13 mouse cellular contexts compared by ENCODE assay signal in the genomic region with DNA sequence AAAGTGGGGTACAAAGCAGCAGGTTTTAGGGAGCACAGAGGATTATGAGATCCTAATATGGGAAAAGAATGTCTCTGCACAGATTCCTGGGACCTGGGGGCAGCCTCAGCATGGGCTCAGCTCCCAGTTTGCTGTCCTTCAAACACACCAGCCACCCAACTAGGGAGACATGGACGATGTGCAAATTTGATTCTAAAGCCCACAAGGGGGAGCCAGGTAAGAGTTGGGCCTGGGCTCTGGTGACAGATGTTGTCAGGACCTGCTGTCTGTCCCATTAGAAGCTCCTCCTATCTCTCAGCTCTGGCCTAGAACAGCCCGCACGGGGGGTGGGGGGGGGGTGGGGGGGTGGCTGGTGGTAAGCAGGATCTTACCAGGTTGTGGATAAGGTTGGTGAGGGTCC. TPM values are rescaled to one million over a fixed set of nuclear protein-coding genes. Genes with fewer than 3 reads are reported as not detected.
DNase-seq lines count a peak whose midpoint lies in the region; ATAC-seq and TF ChIP-seq lines count a peak whose summit lies in the region.
"Had no signal": no experiment of that assay in that cellular context is flagged by ENCODE, and none has a peak within 500 bp of the region (broad histone marks: within the 10 kb centered on the region; RNA-seq: fewer than 3 reads in every experiment).

No protein-coding gene starts in this region.

- peak; percentile 50 for TF ChIP-seq CTCF in intestine, postnatal 0 days (IDR thresholded peaks at IDR 0.05; ENCODE audit: low read depth)

- peaks cover 81% of the 10 kb centered on the region for H3K4me1 ChIP-seq in heart, embryonic 12.5 days (replicated peaks)
- H3K4me1 ChIP-seq in intestine, postnatal 0 days (replicated peaks; ENCODE audit: control insufficient read depth, insufficient read depth, low read length) = peaks cover 6% of the 10 kb centered on the region; the same call in 1 of the 2 replicates

- no peak for DNase-seq in heart, adult 11 months
- DNase-seq in thymus, postnatal 25 days = peak; percentile 26
- DNase-seq in thymus, adult 18-20 months = no peak
- no peak for DNase-seq in Muller cell, postnatal 12 days (ENCODE audit: inconsistent ontology term)
- no peak for DNase-seq in lung, postnatal 36 days
- no peak for DNase-seq in gastrocnemius, adult 18-20 months (ENCODE audit: low spot score)
- DNase-seq: heart, postnatal 36 days had no signal

- 13% methylated on average over 3 of the region's 3 CpGs for WGBS in heart, embryonic 12.5 days
- 15% methylated on average over 3 of the region's 3 CpGs for WGBS in intestine, postnatal 0 days

- peaks cover 34% of the 10 kb centered on the region for H3K36me3 ChIP-seq in heart, embryonic 12.5 days
- peaks cover 23% of the 10 kb centered on the region for H3K36me3 ChIP-seq in intestine, postnatal 0 days (ENCODE audit: control insufficient read depth, insufficient read depth)

- H3K4me3 ChIP-seq in heart, embryonic 12.5 days = no peak overlapping the region
- no peak overlapping the region for H3K4me3 ChIP-seq in intestine, postnatal 0 days (ENCODE audit: low read depth, low read length)
- H3K4me3 ChIP-seq: limb, embryonic 13.5 days; midbrain, embryonic 13.5 days had no signal

- H3K9me3 ChIP-seq in heart, embryonic 12.5 days (replicated peaks) = no peaks in the 10 kb centered on the region
- no peaks in the 10 kb centered on the region for H3K9me3 ChIP-seq in intestine, postnatal 0 days (ENCODE audit: control insufficient read depth)
- H3K9me3 ChIP-seq: limb, embryonic 13.5 days; midbrain, embryonic 13.5 days had no signal

- 0 out of 2 replicates have a peak overlapping the region, but pooled peaks have one; percentile 51 for H3K9ac ChIP-seq in heart, embryonic 12.5 days
- no peak overlapping the region for H3K9ac ChIP-seq in intestine, postnatal 0 days (ENCODE audit: low read depth, low read length)
- H3K9ac ChIP-seq: limb, embryonic 13.5 days had no signal

- ATAC-seq in heart, embryonic 12.5 days (ENCODE audit: insufficient number of reproducible peaks, low FRiP score) = no peak
- ATAC-seq in intestine, postnatal 0 days = no peak
- ATAC-seq: midbrain, embryonic 13.5 days had no signal

- H3K4me2 ChIP-seq in heart, embryonic 12.5 days = peak overlapping the region; percentile 88
- H3K4me2 ChIP-seq in intestine, postnatal 0 days (replicated peaks; ENCODE audit: low read depth) = peak overlapping the region; percentile 84; the same call in 1 of the 2 replicates
- H3K4me2 ChIP-seq: limb, embryonic 13.5 days; midbrain, embryonic 13.5 days had no signal

- no peaks in the 10 kb centered on the region for H3K27me3 ChIP-seq in heart, embryonic 12.5 days (replicated peaks)
- H3K27me3 ChIP-seq in intestine, postnatal 0 days (replicated peaks; ENCODE audit: control insufficient read depth, insufficient read depth, low read length) = no peaks in the 10 kb centered on the region
- H3K27me3 ChIP-seq: limb, embryonic 13.5 days; midbrain, embryonic 13.5 days had no signal

- peak overlapping the region; percentile 65 for H3K27ac ChIP-seq in heart, embryonic 12.5 days (ENCODE audit: poor library complexity, severe bottlenecking)
- peak overlapping the region; percentile 70 for H3K27ac ChIP-seq in intestine, postnatal 0 days (ENCODE audit: low read depth, low read length)
- H3K27ac ChIP-seq: limb, embryonic 13.5 days; midbrain, embryonic 13.5 days had no signal

RNA-seq across cellular contexts. Expression of a gene that starts 3.6 kb away (rescaled TPM):
- 66.9 and 71.0 TPM in 2 replicates for polyA plus RNA-seq in heart, embryonic 12.5 days (2016; fragmentation: Nextera tagmentation; extraction: Ambion mirVana)
- polyA plus RNA-seq in intestine, postnatal 0 days (2015; fragmentation: Nextera tagmentation; extraction: Ambion mirVana) = 139 and 150 TPM in 2 replicates
- 10 to 100 TPM; 25.1 to 26.3 TPM for total RNA-seq in gastrocnemius, adult 18-20 months (2021)

RNA-seq across cellular contexts. Expression of a gene that starts 14.5 kb away (rescaled TPM):
- not detected in 2 replicates for polyA plus RNA-seq in heart, embryonic 12.5 days (2016; fragmentation: Nextera tagmentation; extraction: Ambion mirVana)
- polyA plus RNA-seq in intestine, postnatal 0 days (2015; fragmentation: Nextera tagmentation; extraction: Ambion mirVana) = not detected in 2 replicates
- not detected for total RNA-seq in gastrocnemius, adult 18-20 months (2021)
- total RNA-seq: heart, postnatal 36 days had no signal
- polyA plus RNA-seq: frontal cortex, adult 2 months; large intestine, adult 2 months; limb, embryonic 13.5 days; midbrain, embryonic 13.5 days had no signal

RNA-seq across cellular contexts. Expression of a gene that starts 32.7 kb away (rescaled TPM):
- 0.28 and 0.52 TPM in 2 replicates for polyA plus RNA-seq in heart, embryonic 12.5 days (2016; fragmentation: Nextera tagmentation; extraction: Ambion mirVana)
- 3.2 and 4.0 TPM in 2 replicates for polyA plus RNA-seq in intestine, postnatal 0 days (2015; fragmentation: Nextera tagmentation; extraction: Ambion mirVana)
- not detected for total RNA-seq in gastrocnemius, adult 18-20 months (2021)
- total RNA-seq: heart, postnatal 36 days had no signal

RNA-seq across cellular contexts. Expression of a gene that starts 37.7 kb away (rescaled TPM):
- polyA plus RNA-seq in heart, embryonic 12.5 days (2016; fragmentation: Nextera tagmentation; extraction: Ambion mirVana) = 0.06 and 0.26 TPM in 2 replicates
- 0.20 and 0.24 TPM in 2 replicates for polyA plus RNA-seq in intestine, postnatal 0 days (2015; fragmentation: Nextera tagmentation; extraction: Ambion mirVana)
- total RNA-seq in gastrocnemius, adult 18-20 months (2021) = under 1 TPM in 1 of 2 experiments, not detected in 1; 0.14 TPM

RNA-seq across cellular contexts. Expression of a gene that starts 41.9 kb away (rescaled TPM):
- 0.18 and 0.47 TPM in 2 replicates for polyA plus RNA-seq in heart, embryonic 12.5 days (2016; fragmentation: Nextera tagmentation; extraction: Ambion mirVana)
- 0.56 and 0.58 TPM in 2 replicates for polyA plus RNA-seq in intestine, postnatal 0 days (2015; fragmentation: Nextera tagmentation; extraction: Ambion mirVana)
- 1 to 10 TPM; 4.1 to 6.6 TPM for total RNA-seq in gastrocnemius, adult 18-20 months (2021)
- polyA plus RNA-seq: large intestine, adult 2 months had no signal
